Mouse (Mus musculus) CH12.LX (cell line): ENCODE measurements around the gene Dolk. TPM values are rescaled to one million over a fixed set of nuclear protein-coding genes. Genes with fewer than 3 reads are reported as not detected.

ENCODE experiments used
- DNase-seq: peaks from one replicate; pipeline ENCODE4 v3.0.0-alpha.2; 2013; ENCODE audit errors: extremely low read depth
- H3K27ac ChIP-seq: 2 replicates; pipeline ENCODE4 v1.5.1; 2012; ENCODE audit warnings: low read depth, mild to moderate bottlenecking, control low read depth, moderate library complexity; ENCODE audit not compliant: insufficient read depth
- H3K27me3 ChIP-seq: replicated peaks from 2 replicates; pipeline ENCODE3; 2012; ENCODE audit warnings: inconsistent platforms
- H3K36me3 ChIP-seq, 2 experiments: replicated peaks in 1 of 2; 2 replicates each; pipeline versions ENCODE3 to v1.6.1; 2012; ENCODE audit warnings: inconsistent platforms in 1 of 2, low read length in 1 of 2, mild to moderate bottlenecking in 1 of 2, mixed read lengths in 1 of 2, moderate library complexity in 1 of 2; ENCODE audit not compliant: control insufficient read depth in 1 of 2, insufficient read depth in 1 of 2
- H3K4me1 ChIP-seq, 2 experiments: 2 replicates each; pipeline ENCODE4 v1.6.1; 2012; ENCODE audit warnings: inconsistent platforms in 1 of 2, moderate library complexity in 1 of 2; ENCODE audit not compliant: insufficient read depth in 2 of 2, control insufficient read depth in 1 of 2
- H3K4me2 ChIP-seq: 2 replicates; pipeline ENCODE4 v1.6.1; 2012; ENCODE audit warnings: low read depth, mild to moderate bottlenecking, control low read depth; ENCODE audit not compliant: poor library complexity, insufficient read depth, severe bottlenecking
- H3K4me3 ChIP-seq, 3 experiments: fragments of 150-350 bp in 1 of 3; sonication (generic) in 1 of 3; replicated peaks in 1 of 3; 2 replicates each; pipeline versions ENCODE3 to v1.5.1; 2011 to 2012; ENCODE audit warnings: low read depth in 2 of 3, low read length in 2 of 3, mild to moderate bottlenecking in 2 of 3, moderate library complexity in 2 of 3, control low read depth in 1 of 3, improper control_type of control experiment in 1 of 3, inconsistent platforms in 1 of 3, mixed read lengths in 1 of 3; ENCODE audit not compliant: poor library complexity in 1 of 3
- H3K79me2 ChIP-seq: replicated peaks from 2 replicates; pipeline ENCODE4 v1.6.1; 2012; ENCODE audit warnings: mild to moderate bottlenecking, moderate library complexity; ENCODE audit not compliant: control insufficient read depth, poor library complexity, insufficient read depth, severe bottlenecking; ENCODE audit errors: extremely low read depth
- H3K9ac ChIP-seq: 2 replicates; pipeline ENCODE4 v1.6.1; 2012; ENCODE audit warnings: low read depth, mild to moderate bottlenecking, control low read depth, moderate library complexity; ENCODE audit not compliant: insufficient read depth
- H3K9me3 ChIP-seq: replicated peaks from 2 replicates; pipeline ENCODE3; 2012; ENCODE audit warnings: low read length, inconsistent platforms, mixed read lengths
- CHD2 ChIP-seq: IDR thresholded peaks from 2 replicates; pipeline ENCODE4 v1.6.1; 2011; ENCODE audit warnings: low read length, improper control_type of control experiment
- E2F4 ChIP-seq: IDR thresholded peaks from 2 replicates; pipeline ENCODE4 v1.6.1; 2011; ENCODE audit warnings: low read depth, low read length, improper control_type of control experiment; ENCODE audit not compliant: insufficient replicate concordance
- ELF1 ChIP-seq: IDR thresholded peaks from 2 replicates; pipeline ENCODE4 v1.6.1; 2014; ENCODE audit warnings: low read depth, mild to moderate bottlenecking, inconsistent platforms, low read length, improper control_type of control experiment
- JUND ChIP-seq: conservative IDR thresholded peaks from 2 replicates; pipeline ENCODE4 v1.6.1; 2011; ENCODE audit warnings: low read depth, low read length, improper control_type of control experiment
- MAFK ChIP-seq: IDR thresholded peaks from 2 replicates; pipeline ENCODE4 v1.6.1; 2011; ENCODE audit warnings: low read length, improper control_type of control experiment; ENCODE audit not compliant: insufficient replicate concordance
- MAZ ChIP-seq: IDR thresholded peaks from 2 replicates; pipeline ENCODE4 v1.6.1; 2012; ENCODE audit warnings: low read depth, mild to moderate bottlenecking, inconsistent platforms, low read length, improper control_type of control experiment, moderate library complexity
- MEF2A ChIP-seq: IDR thresholded peaks from 2 replicates; pipeline ENCODE4 v1.6.1; 2014; ENCODE audit warnings: low read depth, mild to moderate bottlenecking, inconsistent platforms, low read length, improper control_type of control experiment, borderline replicate concordance
- MXI1 ChIP-seq: IDR thresholded peaks from 2 replicates; pipeline ENCODE4 v1.6.1; 2011; ENCODE audit warnings: mild to moderate bottlenecking, low read depth, low read length, improper control_type of control experiment
- NRF1 ChIP-seq: IDR thresholded peaks from 2 replicates; pipeline ENCODE4 v1.6.1; 2014; ENCODE audit warnings: low read depth, mild to moderate bottlenecking, inconsistent platforms, low read length, improper control_type of control experiment, moderate library complexity
- POLR2A ChIP-seq: IDR thresholded peaks from 2 replicates; pipeline ENCODE4 v1.6.1; 2011; ENCODE audit warnings: low read depth, mild to moderate bottlenecking, improper control_type of control experiment, low read length
- POLR2AphosphoS2 ChIP-seq: IDR thresholded peaks from 2 replicates; pipeline ENCODE4 v1.6.1; 2011; ENCODE audit warnings: low read depth, low read length, improper control_type of control experiment
- RAD21 ChIP-seq: IDR thresholded peaks from 2 replicates; pipeline ENCODE4 v1.6.1; 2011; ENCODE audit warnings: low read depth, mild to moderate bottlenecking, low read length, improper control_type of control experiment, moderate library complexity
- RCOR1 ChIP-seq: conservative IDR thresholded peaks from 2 replicates; pipeline ENCODE4 v1.6.1; 2012; ENCODE audit warnings: low read depth, mild to moderate bottlenecking, inconsistent platforms, low read length, improper control_type of control experiment
- SIN3A ChIP-seq: IDR thresholded peaks from 2 replicates; pipeline ENCODE4 v1.6.1; 2012; ENCODE audit warnings: low read length, improper control_type of control experiment, inconsistent platforms
- SMC3 ChIP-seq: IDR thresholded peaks from 2 replicates; pipeline ENCODE4 v1.6.1; 2011; ENCODE audit warnings: low read depth, low read length, improper control_type of control experiment
- TBP ChIP-seq: conservative IDR thresholded peaks from 2 replicates; pipeline ENCODE4 v1.6.1; 2011; ENCODE audit warnings: low read depth, low read length, improper control_type of control experiment
- USF2 ChIP-seq: conservative IDR thresholded peaks from 2 replicates; pipeline ENCODE4 v1.6.1; 2011; ENCODE audit warnings: low read depth, low read length, improper control_type of control experiment
- ZC3H11A ChIP-seq: IDR thresholded peaks from 2 replicates; pipeline ENCODE4 v1.6.1; 2012; ENCODE audit warnings: low read depth, mild to moderate bottlenecking, inconsistent platforms, low read length, improper control_type of control experiment
- ZMIZ1 ChIP-seq: IDR thresholded peaks from 2 replicates; pipeline ENCODE4 v1.6.1; 2012; ENCODE audit warnings: low read depth, mild to moderate bottlenecking, inconsistent platforms, low read length, improper control_type of control experiment
- dilution Hi-C: fragments of 300-500 bp; cut with MboI; formaldehyde crosslinking; loops from 2 replicates; pipeline ENCODE4 v1.14.3; 2020; ENCODE audit warnings: low sequenced_read_pairs; ENCODE audit not compliant: extremely low pct_unique_long_range_greater_than_20kb, extremely low pct_ligation_motif_present
- in situ Hi-C: fragments of 300-500 bp; cut with MboI; formaldehyde crosslinking; loops from 3 replicates; pipeline ENCODE4 v1.14.3; 2019; ENCODE audit warnings: low sequenced_read_pairs, low pct_ligation_motif_present, low pct_unique_long_range_greater_than_20kb, mixed read lengths
- polyA plus RNA-seq: library from polyadenylated mRNA; unstranded; fragments of >175 nt; gene quantifications from 2 replicates; pipeline ENCODE4 v1.2.1, GENCODE M21; 2012; ENCODE audit warnings: low read depth; ENCODE audit not compliant: insufficient read length
- total RNA-seq, 2 experiments: library from RNA; depleted of rRNA; stranded (reverse); fragments of 300-350 nt in 1 of 2; fragments of >200 nt in 1 of 2; gene quantifications; 2 replicates each; pipeline ENCODE4 v1.2.3; 2012 to 2014

Gene Dolk
- total and polyA plus RNA-seq, 3 experiments, result 11.6 to 17.4 (median 11.8) TPM

GRCm38 (mm10) chr2:30242509-30242908 is 43.6 kb downstream of the Dolk start:
- TF ChIP-seq MXI1, result no peak
- no peak for TF ChIP-seq ZC3H11A
- no peak for TF ChIP-seq POLR2A
- TF ChIP-seq RAD21, result no peak
- no peak for TF ChIP-seq POLR2AphosphoS2
- TF ChIP-seq SMC3, result no peak
- dilution Hi-C loops, result no loop called here
- Histone ChIP-seq H3K9ac (no peak overlapping the region), H3K36me3 (peaks cover 21 to 63% of the 10 kb centered on the region in 2 experiments), H3K27ac (no peak overlapping the region), H3K4me3 (no peak overlapping the region), H3K9me3 (no peaks in the 10 kb centered on the region), H3K4me1 (peaks cover 14 to 41% of the 10 kb centered on the region in 2 experiments), H3K79me2 (no peaks in the 10 kb centered on the region), H3K27me3 (no peaks in the 10 kb centered on the region), H3K4me2 (no peak overlapping the region)
- no peak for DNase-seq
- in situ Hi-C loops, result loop anchor here (10.0 kb wide), 1 partner anchor 58 kb away; no protein-coding TSS in a partner anchor

- Histone ChIP-seq H3K4me1 (peaks cover 8 to 38% of the 10 kb centered on the region in 2 experiments; a peak in 3 of 4 replicates), H3K4me3 (no peak within 1 kb of the TSS), H3K36me3 (peaks cover 19 to 51% of the 10 kb centered on the region in 2 experiments), H3K9ac (no peak within 1 kb of the TSS), H3K79me2 (no peaks in the 10 kb centered on the region), H3K27me3 (no peaks in the 10 kb centered on the region), H3K4me2 (no peak within 1 kb of the TSS), H3K9me3 (no peaks in the 10 kb centered on the region), H3K27ac (no peak within 1 kb of the TSS)
- in situ Hi-C loops (loop anchor here (10.0 kb wide), 1 partner anchor 55 kb away; no protein-coding TSS in a partner anchor), dilution Hi-C loops (no loop called here)
- TF ChIP-seq TBP (no peak), CHD2 (no peak), MAFK (no peak), MEF2A (no peak), POLR2AphosphoS2 (no peak), JUND (no peak), ZMIZ1 (no peak), USF2 (no peak), NRF1 (no peak), RCOR1 (no peak), E2F4 (no peak), SIN3A (no peak), ELF1 (no peak), MAZ (no peak)
- no peak for DNase-seq
Observed at GRCm38 (mm10) chr2:30240267-30240666, 45.9 kb downstream of the Dolk start, which contains the start of gene Gm28035. Gm28035 (plus strand) TSS chr2:30240567.
